21 mouse cellular contexts compared by ENCODE assay signal in genomic region chr5:26689775-26690174, GRCm38 (mm10).
"Had no signal": no experiment of that assay in that cellular context is flagged by ENCODE, and none has a peak within 500 bp of the region (broad histone marks: within the 10 kb centered on the region; RNA-seq: fewer than 3 reads in every experiment).

No protein-coding gene starts in this region.

- H3K4me2 ChIP-seq: kidney, embryonic 15.5 days; limb, embryonic 12.5 days; limb, embryonic 15.5 days; liver, embryonic 11.5 days; midbrain, embryonic 11.5 days; midbrain, embryonic 15.5 days; neural tube, embryonic 13.5 days; stomach, embryonic 15.5 days had no signal

- H3K27ac ChIP-seq: kidney, embryonic 15.5 days; limb, embryonic 12.5 days; limb, embryonic 15.5 days; liver, embryonic 14.5 days; midbrain, embryonic 15.5 days; neural tube, embryonic 13.5 days; stomach, embryonic 15.5 days had no signal

- H3K9ac ChIP-seq: kidney, embryonic 15.5 days; limb, embryonic 12.5 days; limb, embryonic 15.5 days; liver, embryonic 14.5 days; liver, postnatal 0 days; midbrain, embryonic 15.5 days; neural tube, embryonic 13.5 days; stomach, embryonic 15.5 days had no signal

- H3K4me1 ChIP-seq: kidney, embryonic 15.5 days; limb, embryonic 12.5 days; limb, embryonic 15.5 days; midbrain, embryonic 15.5 days; neural tube, embryonic 13.5 days; stomach, embryonic 15.5 days had no signal

- DNase-seq: kidney, adult 8-10 months; kidney, postnatal 10 days; kidney, postnatal 36 days; left cerebral cortex, postnatal 4 days; liver, postnatal 0 days; lung, postnatal 14 days; lung, postnatal 4 days; retina, postnatal 1 day; right cerebral cortex, postnatal 25 days; spleen, adult 18-20 months; thymus, postnatal 25 days had no signal

- H3K36me3 ChIP-seq: kidney, embryonic 15.5 days; limb, embryonic 12.5 days; limb, embryonic 15.5 days; midbrain, embryonic 15.5 days; neural tube, embryonic 13.5 days; stomach, embryonic 15.5 days had no signal

- ATAC-seq: liver, postnatal 0 days; midbrain, embryonic 15.5 days had no signal

- H3K27me3 ChIP-seq: kidney, embryonic 15.5 days; limb, embryonic 12.5 days; limb, embryonic 15.5 days; midbrain, embryonic 15.5 days; neural tube, embryonic 13.5 days; stomach, embryonic 15.5 days had no signal

- H3K9me3 ChIP-seq: kidney, embryonic 15.5 days; limb, embryonic 15.5 days; midbrain, embryonic 15.5 days; neural tube, embryonic 13.5 days; stomach, embryonic 15.5 days had no signal

- H3K4me3 ChIP-seq: kidney, embryonic 15.5 days; limb, embryonic 12.5 days; limb, embryonic 15.5 days; midbrain, embryonic 15.5 days; myocyte; neural tube, embryonic 13.5 days; stomach, embryonic 15.5 days had no signal
